Mouse (Mus musculus) bone marrow macrophage, adult 2 months (primary cell): Measurements from ENCODE around the gene Scgb1c1. TPM values are rescaled to one million over a fixed set of nuclear protein-coding genes. Genes with fewer than 3 reads are reported as not detected.

Source experiments
- H3K27ac ChIP-seq: 2 replicates; pipeline ENCODE4 v1.5.1; 2012; ENCODE audit warnings: low read depth, low read length; ENCODE audit not compliant: insufficient read depth
- H3K4me1 ChIP-seq: 2 replicates; pipeline ENCODE4 v1.6.1; 2012; ENCODE audit warnings: low read length; ENCODE audit not compliant: control insufficient read depth, insufficient read depth
- H3K4me3 ChIP-seq: 2 replicates; pipeline ENCODE4 v1.5.1; 2012; ENCODE audit warnings: mild to moderate bottlenecking, low read length, moderate library complexity; ENCODE audit not compliant: insufficient read depth
- CTCF ChIP-seq: IDR thresholded peaks from 2 replicates; pipeline ENCODE4 v1.5.1; 2012; ENCODE audit warnings: low read depth, mild to moderate bottlenecking, low read length, moderate library complexity
- POLR2A ChIP-seq: IDR thresholded peaks from 2 replicates; pipeline ENCODE4 v1.6.1; 2012; ENCODE audit warnings: mild to moderate bottlenecking, low read depth, low read length, borderline replicate concordance
- polyA plus RNA-seq: library from polyadenylated mRNA; stranded (reverse); fragments of >200 nt; gene quantifications from 2 replicates; pipeline ENCODE4 v1.2.4, GENCODE M21; 2012; ENCODE audit not compliant: missing spikeins, insufficient read depth, insufficient read length

Scgb1c1 gene
- not detected in 2 replicates for polyA plus RNA-seq

- no peak within 1 kb of the TSS for H3K4me3 ChIP-seq
- H3K4me1 ChIP-seq = no peaks in the 10 kb centered on the region
- H3K27ac ChIP-seq = no peak within 1 kb of the TSS
- TF ChIP-seq POLR2A (no peak), CTCF (peak; percentile 75)
Observed at GRCm38 (mm10) chr7:140844905-140845665, at the start of gene Scgb1c1. Gene Scgb1c1 (plus strand): TSS chr7:140845547.

- Histone ChIP-seq H3K27ac (no peak overlapping the region), H3K4me1 (no peaks in the 10 kb centered on the region), H3K4me3 (no peak overlapping the region)
- TF ChIP-seq POLR2A (no peak), CTCF (no peak)
Observed at GRCm38 (mm10) chr7:140797619-140798018, 47.7 kb upstream of the Scgb1c1 start.

GRCm38 (mm10) chr7:140798212-140798611, 47.1 kb upstream of the Scgb1c1 start:
- TF ChIP-seq CTCF = no peak
- TF ChIP-seq POLR2A = no peak
- Histone ChIP-seq H3K4me3 (no peak overlapping the region), H3K27ac (no peak overlapping the region), H3K4me1 (no peaks in the 10 kb centered on the region)

- Histone ChIP-seq H3K4me3 (no peak overlapping the region), H3K4me1 (no peaks in the 10 kb centered on the region), H3K27ac (no peak overlapping the region)
- no peak for TF ChIP-seq POLR2A
- TF ChIP-seq CTCF = no peak
Observed at GRCm38 (mm10) chr7:140802629-140803028, 42.7 kb upstream of the Scgb1c1 start.

GRCm38 (mm10) chr7:140805704-140806103, 39.6 kb upstream of the Scgb1c1 start:
- TF ChIP-seq CTCF (0 out of 2 replicates have a peak, but pooled peaks have one; percentile 15), POLR2A (no peak)
- Histone ChIP-seq H3K27ac (no peak overlapping the region), H3K4me3 (no peak overlapping the region), H3K4me1 (no peaks in the 10 kb centered on the region)

GRCm38 (mm10) chr7:140810496-140810895, 34.9 kb upstream of the Scgb1c1 start:
- TF ChIP-seq CTCF (0 out of 2 replicates have a peak, but pooled peaks have one; percentile 21), POLR2A (no peak)
- H3K27ac ChIP-seq = no peak overlapping the region
- H3K4me3 ChIP-seq = no peak overlapping the region
- no peaks in the 10 kb centered on the region for H3K4me1 ChIP-seq

- TF ChIP-seq CTCF (no peak), POLR2A (no peak)
- Histone ChIP-seq H3K4me3 (no peak overlapping the region), H3K4me1 (no peaks in the 10 kb centered on the region), H3K27ac (no peak overlapping the region)
Observed at GRCm38 (mm10) chr7:140811714-140812113, 33.6 kb upstream of the Scgb1c1 start.

- Histone ChIP-seq H3K27ac (no peak overlapping the region), H3K4me1 (no peaks in the 10 kb centered on the region), H3K4me3 (no peak overlapping the region)
- TF ChIP-seq POLR2A = no peak
Observed at GRCm38 (mm10) chr7:140812850-140813249, 32.5 kb upstream of the Scgb1c1 start.

GRCm38 (mm10) chr7:140820173-140820572, 25.2 kb upstream of the Scgb1c1 start:
- H3K4me1 ChIP-seq = no peaks in the 10 kb centered on the region
- no peak overlapping the region for H3K27ac ChIP-seq
- TF ChIP-seq CTCF = no peak
- no peak for TF ChIP-seq POLR2A
- H3K4me3 ChIP-seq = no peak overlapping the region

- H3K27ac ChIP-seq = no peak overlapping the region
- H3K4me3 ChIP-seq = peak overlapping the region; percentile 33
- TF ChIP-seq POLR2A (no peak), CTCF (no peak)
- no peaks in the 10 kb centered on the region for H3K4me1 ChIP-seq
Observed at GRCm38 (mm10) chr7:140821305-140821652, 24.1 kb upstream of the Scgb1c1 start.

GRCm38 (mm10) chr7:140821653-140822329, 23.6 kb upstream of the Scgb1c1 start, which contains the start of gene Zfp941:
Gene Zfp941 (minus strand): TSS chr7:140822178.
- Histone ChIP-seq H3K4me3 (peak within 1 kb of the TSS; percentile 33), H3K27ac (no peak within 1 kb of the TSS), H3K4me1 (no peaks in the 10 kb centered on the region)
- no peak for TF ChIP-seq CTCF
- TF ChIP-seq POLR2A = no peak
